Mouse (Mus musculus): ENCODE data around the gene Clasp1. TPM values are rescaled to one million over a fixed set of nuclear protein-coding genes. Genes with fewer than 3 reads are reported as not detected.

Clasp1 gene
- polyA plus RNA-seq, 1 experiment from 2014 or later = 109 TPM

GRCm38 (mm10) chr1:118453577-118453976 lies 64.7 kb downstream of the Clasp1 start:
- Histone ChIP-seq H3K9ac (ENCODE audit: low read depth, low read length) (no peak overlapping the region), H3K9me3 (replicated peaks; ENCODE audit: control insufficient read depth, low read length, poor library complexity, severe bottlenecking) (no peaks in the 10 kb centered on the region), H3K4me1 (ENCODE audit: control insufficient read depth, insufficient read depth, low read length) (peaks cover 25% of the 10 kb centered on the region), H3K27ac (ENCODE audit: low read length) (no peak overlapping the region), H3K4me2 (ENCODE audit: low read length) (no peak overlapping the region), H3K36me3 (ENCODE audit: control insufficient read depth, insufficient read depth, low read length) (no peaks in the 10 kb centered on the region), H3K27me3 (ENCODE audit: control insufficient read depth, insufficient read depth, low read depth, low read length) (no peaks in the 10 kb centered on the region), H3K4me3 (ENCODE audit: low read depth, low read length) (no peak overlapping the region)
- no peak for ATAC-seq
- 92% methylated on average over 4 of the region's 4 CpGs for WGBS

GRCm38 (mm10) chr1:118454817-118455216 lies 66.0 kb downstream of the Clasp1 start:
- Histone ChIP-seq H3K4me3 (ENCODE audit: low read depth, low read length) (no peak overlapping the region), H3K4me2 (ENCODE audit: low read length) (no peak overlapping the region), H3K9ac (ENCODE audit: low read depth, low read length) (no peak overlapping the region), H3K4me1 (ENCODE audit: control insufficient read depth, insufficient read depth, low read length) (peaks cover 32% of the 10 kb centered on the region), H3K36me3 (ENCODE audit: control insufficient read depth, insufficient read depth, low read length) (no peaks in the 10 kb centered on the region), H3K9me3 (replicated peaks; ENCODE audit: control insufficient read depth, low read length, poor library complexity, severe bottlenecking) (no peaks in the 10 kb centered on the region), H3K27me3 (ENCODE audit: control insufficient read depth, insufficient read depth, low read depth, low read length) (no peaks in the 10 kb centered on the region), H3K27ac (ENCODE audit: low read length) (no peak overlapping the region)
- 82% methylated on average over 4 of the region's 4 CpGs for WGBS
- no peak for ATAC-seq

GRCm38 (mm10) chr1:118457256-118457882 lies 68.5 kb downstream of the Clasp1 start:
- no peaks in the 10 kb centered on the region for H3K9me3 ChIP-seq (replicated peaks; ENCODE audit: control insufficient read depth, low read length, poor library complexity, severe bottlenecking)
- H3K27ac ChIP-seq (ENCODE audit: low read length) = peak overlapping the region; percentile 33; the same call in 1 of the 2 replicates
- H3K4me3 ChIP-seq (ENCODE audit: low read depth, low read length) = no peak overlapping the region
- no peak for ATAC-seq
- no peaks in the 10 kb centered on the region for H3K27me3 ChIP-seq (ENCODE audit: control insufficient read depth, insufficient read depth, low read depth, low read length)
- peak overlapping the region; percentile 20 for H3K4me2 ChIP-seq (ENCODE audit: low read length)
- H3K4me1 ChIP-seq (ENCODE audit: control insufficient read depth, insufficient read depth, low read length) = peaks cover 40% of the 10 kb centered on the region
- 0 out of 2 replicates have a peak overlapping the region, but pooled peaks have one; percentile 44 for H3K9ac ChIP-seq (ENCODE audit: low read depth, low read length)
- whole genome bisulfite sequencing = 40% methylated on average over 11 of the region's 11 CpGs
- H3K36me3 ChIP-seq (ENCODE audit: control insufficient read depth, insufficient read depth, low read length) = 0 out of 2 replicates have a peak, but pooled peaks cover 4% of the 10 kb centered on the region

GRCm38 (mm10) chr1:118457883-118458259 lies 69.0 kb downstream of the Clasp1 start:
- H3K4me1 ChIP-seq (ENCODE audit: control insufficient read depth, insufficient read depth, low read length) = peaks cover 40% of the 10 kb centered on the region
- H3K4me3 ChIP-seq (ENCODE audit: low read depth, low read length) = no peak overlapping the region
- H3K9ac ChIP-seq (ENCODE audit: low read depth, low read length) = 0 out of 2 replicates have a peak overlapping the region, but pooled peaks have one; percentile 38
- H3K9me3 ChIP-seq (replicated peaks; ENCODE audit: control insufficient read depth, low read length, poor library complexity, severe bottlenecking) = no peaks in the 10 kb centered on the region
- WGBS = 38% methylated on average over 1 of the region's 1 CpGs
- 0 out of 2 replicates have a peak, but pooled peaks cover 5% of the 10 kb centered on the region for H3K36me3 ChIP-seq (ENCODE audit: control insufficient read depth, insufficient read depth, low read length)
- ATAC-seq = no peak
- H3K27me3 ChIP-seq (ENCODE audit: control insufficient read depth, insufficient read depth, low read depth, low read length) = no peaks in the 10 kb centered on the region
- H3K4me2 ChIP-seq (ENCODE audit: low read length) = peak overlapping the region; percentile 20; the same call in 1 of the 2 replicates
- H3K27ac ChIP-seq (ENCODE audit: low read length) = peak overlapping the region; percentile 33; the same call in 1 of the 2 replicates

GRCm38 (mm10) chr1:118458279-118458678 lies 69.4 kb downstream of the Clasp1 start:
- ATAC-seq = no peak
- 56% methylated on average over 3 of the region's 3 CpGs for WGBS
- Histone ChIP-seq H3K36me3 (ENCODE audit: control insufficient read depth, insufficient read depth, low read length) (0 out of 2 replicates have a peak, but pooled peaks cover 5% of the 10 kb centered on the region), H3K4me2 (ENCODE audit: low read length) (peak overlapping the region; percentile 90), H3K27ac (ENCODE audit: low read length) (no peak overlapping the region), H3K27me3 (ENCODE audit: control insufficient read depth, insufficient read depth, low read depth, low read length) (no peaks in the 10 kb centered on the region), H3K4me1 (ENCODE audit: control insufficient read depth, insufficient read depth, low read length) (peaks cover 40% of the 10 kb centered on the region), H3K4me3 (ENCODE audit: low read depth, low read length) (no peak overlapping the region), H3K9me3 (replicated peaks; ENCODE audit: control insufficient read depth, low read length, poor library complexity, severe bottlenecking) (no peaks in the 10 kb centered on the region), H3K9ac (ENCODE audit: low read depth, low read length) (no peak overlapping the region)

- Histone ChIP-seq H3K9me3 (replicated peaks; ENCODE audit: control insufficient read depth, low read length, poor library complexity, severe bottlenecking) (no peaks in the 10 kb centered on the region), H3K27me3 (ENCODE audit: control insufficient read depth, insufficient read depth, low read depth, low read length) (no peaks in the 10 kb centered on the region), H3K27ac (ENCODE audit: low read length) (peak overlapping the region; percentile 93), H3K4me1 (ENCODE audit: control insufficient read depth, insufficient read depth, low read length) (peaks cover 40% of the 10 kb centered on the region), H3K9ac (ENCODE audit: low read depth, low read length) (peak overlapping the region; percentile 79), H3K4me3 (ENCODE audit: low read depth, low read length) (peak overlapping the region; percentile 50), H3K4me2 (ENCODE audit: low read length) (peak overlapping the region; percentile 90), H3K36me3 (ENCODE audit: control insufficient read depth, insufficient read depth, low read length) (peaks cover 9% of the 10 kb centered on the region; the same call in 1 of the 2 replicates)
- ATAC-seq = peak; percentile 89
- 2% methylated on average over 53 of the region's 53 CpGs for WGBS
Measured at GRCm38 (mm10) chr1:118458963-118459920, 70.4 kb downstream of the Clasp1 start.

- Histone ChIP-seq H3K4me2 (ENCODE audit: low read length) (no peak overlapping the region), H3K4me1 (ENCODE audit: control insufficient read depth, insufficient read depth, low read length) (peaks cover 36% of the 10 kb centered on the region), H3K27me3 (ENCODE audit: control insufficient read depth, insufficient read depth, low read depth, low read length) (no peaks in the 10 kb centered on the region), H3K4me3 (ENCODE audit: low read depth, low read length) (no peak overlapping the region), H3K36me3 (ENCODE audit: control insufficient read depth, insufficient read depth, low read length) (peaks cover 15% of the 10 kb centered on the region), H3K9me3 (replicated peaks; ENCODE audit: control insufficient read depth, low read length, poor library complexity, severe bottlenecking) (no peaks in the 10 kb centered on the region), H3K9ac (ENCODE audit: low read depth, low read length) (no peak overlapping the region), H3K27ac (ENCODE audit: low read length) (no peak overlapping the region)
- no peak for ATAC-seq
- WGBS = 94% methylated on average over 5 of the region's 5 CpGs
Measured at GRCm38 (mm10) chr1:118460716-118461115, 71.9 kb downstream of the Clasp1 start.

- no peak for ATAC-seq
- Histone ChIP-seq H3K36me3 (ENCODE audit: control insufficient read depth, insufficient read depth, low read length) (peaks cover 24% of the 10 kb centered on the region), H3K4me1 (ENCODE audit: control insufficient read depth, insufficient read depth, low read length) (no peaks in the 10 kb centered on the region), H3K9me3 (replicated peaks; ENCODE audit: control insufficient read depth, low read length, poor library complexity, severe bottlenecking) (no peaks in the 10 kb centered on the region), H3K27ac (ENCODE audit: low read length) (no peak overlapping the region), H3K9ac (ENCODE audit: low read depth, low read length) (no peak overlapping the region), H3K4me2 (ENCODE audit: low read length) (no peak overlapping the region), H3K4me3 (ENCODE audit: low read depth, low read length) (no peak overlapping the region), H3K27me3 (ENCODE audit: control insufficient read depth, insufficient read depth, low read depth, low read length) (no peaks in the 10 kb centered on the region)
- WGBS = 97% methylated on average over 6 of the region's 6 CpGs
Measured at GRCm38 (mm10) chr1:118466041-118466440, 77.2 kb downstream of the Clasp1 start.

All from midbrain, embryonic 16.5 days (tissue).